Mouse (Mus musculus): ENCODE results near the gene Atp2a2.
"Not testable (repeated sequence)": the region's sequence is repeated elsewhere in the genome, so short reads cannot be mapped to it uniquely, and the experiment has no call there.

Atp2a2 gene

DNA sequence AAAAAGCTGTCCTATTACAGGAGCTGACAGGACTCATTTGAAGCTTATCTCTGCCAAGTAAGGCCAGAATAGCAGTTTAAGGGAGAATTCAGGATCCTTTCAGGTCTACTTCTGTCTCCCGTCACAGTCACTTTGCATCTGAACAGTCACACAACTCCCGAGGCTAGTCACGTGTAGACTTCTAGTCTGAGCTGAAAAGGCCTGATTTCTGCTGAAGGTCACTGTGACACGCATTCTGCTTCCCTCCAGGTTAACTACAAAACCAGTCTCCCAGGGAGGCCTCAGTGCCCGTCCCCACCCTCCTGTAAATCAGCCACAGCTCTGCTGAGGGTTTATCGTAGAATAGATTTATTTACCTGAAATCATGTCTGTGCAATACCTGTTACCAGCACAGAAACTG is 48.8 kb downstream of the Atp2a2 start:
- DNase-seq (ENCODE audit: low spot score in 2 of 2), result peak in 1 of 2 experiments; percentile 46

GRCm38 (mm10) chr5:122452194-122452593 is 49.8 kb downstream of the Atp2a2 start:
- no peak for DNase-seq (ENCODE audit: low spot score in 2 of 2)

DNA sequence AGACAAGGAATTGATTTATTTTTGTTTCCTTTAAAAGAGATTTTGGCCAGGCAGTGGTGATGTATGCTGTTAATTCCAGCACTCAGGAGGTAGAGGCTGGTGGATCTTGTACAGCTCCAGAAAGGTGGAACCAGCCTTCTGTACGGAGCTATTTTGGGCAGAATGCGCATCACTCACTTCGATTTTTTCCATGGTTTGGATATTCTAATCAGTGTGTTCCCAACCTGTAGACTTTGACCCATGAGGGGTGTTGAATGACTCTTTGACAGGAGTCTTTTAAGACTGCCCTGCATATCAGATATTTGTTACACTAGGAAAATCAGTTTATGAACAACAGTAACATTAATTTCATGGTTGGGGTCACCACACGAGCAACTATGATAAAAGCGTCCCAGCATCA is 50.7 kb downstream of the Atp2a2 start:
- DNase-seq (ENCODE audit: low spot score in 2 of 2), result no peak

GRCm38 (mm10) chr5:122450913-122451317 is 51.1 kb downstream of the Atp2a2 start:
- DNase-seq (ENCODE audit: low spot score in 2 of 2), result no peak

DNA sequence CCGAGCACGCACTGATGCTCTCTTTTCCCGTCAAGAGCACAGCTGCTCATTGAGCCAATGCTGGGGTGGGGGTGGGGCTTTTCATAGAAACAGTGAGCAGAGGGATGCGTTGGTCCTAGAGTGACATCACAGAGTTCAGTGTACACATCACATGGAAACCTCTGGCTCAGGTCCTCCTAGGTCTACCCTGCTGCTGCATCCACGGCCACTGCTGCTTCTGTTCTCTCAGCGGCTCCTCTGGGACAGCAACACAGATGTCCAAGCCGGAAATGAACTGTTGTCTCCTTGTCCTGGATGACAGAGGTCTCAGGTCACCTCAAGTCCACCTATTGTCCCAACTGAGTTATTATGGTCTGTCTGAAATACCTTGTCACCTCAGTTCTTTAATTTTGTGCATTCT is 52.1 kb downstream of the Atp2a2 start:
- DNase-seq (ENCODE audit: low spot score in 2 of 2), result no peak

GRCm38 (mm10) chr5:122448869-122449268 is 53.2 kb downstream of the Atp2a2 start:
- no peak for DNase-seq (ENCODE audit: low spot score in 2 of 2)

DNA sequence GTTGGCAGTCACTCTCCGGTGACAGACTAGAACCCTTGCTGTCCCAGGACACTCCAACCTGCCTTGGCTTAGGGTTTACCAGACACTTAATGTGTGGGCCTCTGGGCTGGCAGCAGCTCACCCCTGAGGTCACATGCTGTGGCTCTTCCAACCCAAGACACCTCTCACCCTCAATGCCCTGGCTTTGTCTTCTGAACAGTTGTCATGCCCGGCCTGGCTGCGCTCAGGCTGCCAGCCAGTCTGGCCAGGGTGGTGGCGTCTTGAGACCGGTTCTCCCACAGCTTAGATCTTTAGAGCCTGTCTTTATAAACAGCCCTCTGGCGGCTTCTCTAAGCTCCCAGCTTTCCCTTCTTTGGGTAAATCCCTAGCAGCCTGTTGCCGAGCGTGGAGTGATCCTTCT is 54.2 kb downstream of the Atp2a2 start:
- DNase-seq (ENCODE audit: low spot score in 2 of 2), result peak in 1 of 2 experiments; percentile 43

DNA sequence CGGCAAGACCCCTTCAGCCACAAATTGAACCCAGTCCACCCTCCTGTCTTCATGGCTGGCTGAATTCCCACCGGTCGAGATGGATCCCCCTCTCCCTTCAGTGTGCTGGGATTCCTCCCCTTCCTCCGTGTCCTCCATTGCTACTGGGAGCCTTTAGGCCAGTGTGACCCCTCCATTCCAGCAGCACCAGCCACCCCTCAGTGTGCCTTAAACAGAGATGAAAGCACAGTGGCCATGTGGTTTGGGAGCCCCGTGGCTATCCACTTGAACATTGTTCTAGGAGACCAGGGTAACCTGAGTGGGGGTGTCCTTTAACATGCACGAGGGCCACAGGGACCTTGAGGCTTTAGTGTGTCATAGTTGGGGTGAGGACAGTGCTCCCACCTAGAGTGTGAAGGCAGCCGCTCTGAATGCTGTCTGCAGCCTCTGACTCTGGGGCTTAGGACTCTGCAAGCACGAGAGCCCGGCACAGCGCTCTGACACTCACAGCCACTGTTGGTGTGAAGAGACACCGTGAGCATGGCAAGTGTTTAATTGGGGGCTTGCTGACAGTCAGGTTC is 56.9 kb downstream of the Atp2a2 start:
- no peak for DNase-seq (ENCODE audit: low spot score in 2 of 2)

DNA sequence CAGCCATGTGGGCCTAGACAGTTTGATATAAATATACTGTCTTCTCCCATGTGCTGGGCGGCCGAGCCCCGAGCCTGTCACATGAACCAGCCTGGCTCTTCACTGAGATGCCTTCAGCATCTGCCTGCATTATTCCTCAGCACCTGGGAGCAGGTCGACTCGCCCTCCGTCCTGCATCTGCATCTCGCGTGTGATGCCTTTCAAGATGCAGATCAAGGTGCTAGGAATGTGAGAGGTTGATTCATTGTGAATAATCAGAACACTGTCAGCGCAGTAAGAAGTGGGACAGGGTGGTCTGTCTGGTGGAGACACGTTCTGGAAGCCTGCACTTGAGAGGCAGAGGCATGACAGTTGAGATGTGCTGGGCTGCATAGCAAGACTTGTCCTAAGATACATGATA is 57.5 kb downstream of the Atp2a2 start:
- no peak for DNase-seq (ENCODE audit: low spot score in 2 of 2)

DNA sequence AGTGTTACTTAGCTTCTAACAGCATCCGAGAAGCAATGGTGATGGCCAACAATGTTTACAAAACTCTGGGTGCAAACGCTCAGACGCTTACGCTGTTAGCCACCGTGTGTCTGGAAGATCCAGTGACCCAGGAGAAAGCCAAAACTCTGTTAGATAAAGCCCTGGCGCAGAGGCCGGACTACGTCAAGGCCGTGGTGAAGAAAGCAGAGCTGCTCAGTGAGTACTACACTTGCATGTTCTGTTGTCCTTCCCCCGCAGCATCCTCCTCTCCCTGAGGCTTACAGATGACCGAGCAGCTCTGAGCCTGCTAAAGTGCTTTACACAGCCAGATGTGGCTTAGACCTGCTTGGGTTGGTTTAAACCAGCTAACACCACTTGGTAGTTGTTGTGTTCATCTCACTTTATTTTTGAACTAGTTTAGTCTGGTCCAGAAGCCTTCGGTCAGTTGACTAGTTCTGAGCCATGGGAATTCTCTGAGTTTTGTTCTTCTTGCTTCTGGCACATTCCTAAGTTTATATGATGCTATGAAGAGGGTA is 61.9 kb downstream of the Atp2a2 start:
- no peak for DNase-seq (ENCODE audit: low spot score in 2 of 2)

DNA sequence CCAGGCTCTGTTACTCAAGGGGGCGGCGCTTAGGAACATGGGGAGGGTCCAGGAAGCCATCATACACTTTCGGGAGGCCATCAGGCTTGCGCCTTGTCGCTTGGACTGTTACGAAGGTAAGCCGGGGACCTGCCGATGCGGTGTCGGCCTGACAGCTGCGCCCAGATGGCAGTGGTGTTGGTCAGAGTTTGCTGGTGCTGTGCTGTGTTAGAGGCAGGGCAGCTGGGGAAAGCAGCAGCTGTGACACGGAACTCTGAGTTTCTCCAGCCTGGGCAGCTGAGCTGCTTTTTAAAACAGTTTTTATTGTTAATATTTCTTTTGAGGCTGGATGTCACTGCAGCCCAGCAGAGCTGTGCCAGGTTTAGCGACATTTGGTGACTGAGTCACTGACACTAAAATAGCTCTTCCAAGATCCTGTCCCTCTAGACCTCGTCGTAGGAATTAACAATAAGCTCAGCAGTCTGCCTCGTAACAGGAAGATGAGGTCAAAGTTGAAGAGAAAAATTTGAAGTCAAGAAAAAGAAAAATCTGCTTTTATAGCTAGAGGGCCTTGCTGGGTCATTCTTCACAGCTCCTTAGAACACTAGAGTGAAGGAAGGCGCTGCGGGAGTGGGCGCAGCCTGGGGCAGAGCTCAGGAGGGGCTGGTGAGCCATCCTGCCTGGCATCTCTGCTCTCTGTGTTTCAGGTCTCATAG is 62.5 kb downstream of the Atp2a2 start:
- no peak for DNase-seq (ENCODE audit: low spot score in 2 of 2)

DNA sequence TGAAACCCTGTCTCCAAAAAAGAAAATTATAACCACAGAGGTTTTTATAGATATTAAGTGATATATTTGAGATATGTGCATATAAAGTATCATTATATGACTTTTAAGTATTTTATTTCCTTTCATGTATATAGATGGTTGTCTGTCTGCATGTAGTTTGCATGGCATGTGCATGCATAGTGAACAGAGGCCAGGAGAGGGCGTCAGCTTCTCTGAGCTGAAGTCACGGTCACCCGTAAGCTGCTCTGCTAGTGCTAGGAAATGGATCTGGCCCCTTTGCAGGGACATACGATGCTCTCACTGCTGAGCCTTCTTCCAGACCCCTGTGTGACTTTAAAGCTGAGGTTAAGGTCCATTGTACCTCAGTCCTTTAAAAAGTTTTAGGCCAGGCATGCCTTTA is 67.5 kb downstream of the Atp2a2 start:
- no peak for DNase-seq (ENCODE audit: low spot score in 2 of 2)

GRCm38 (mm10) chr5:122431221-122431620 is 70.8 kb downstream of the Atp2a2 start:
- DNase-seq (ENCODE audit: low spot score in 2 of 2), result no peak

- no peak for DNase-seq (ENCODE audit: low spot score in 2 of 2)
Observed at GRCm38 (mm10) chr5:122430036-122430775, 71.8 kb downstream of the Atp2a2 start.

- no peak for DNase-seq (ENCODE audit: low spot score in 2 of 2)
Observed at GRCm38 (mm10) chr5:122425550-122425949, 76.5 kb downstream of the Atp2a2 start.

DNA sequence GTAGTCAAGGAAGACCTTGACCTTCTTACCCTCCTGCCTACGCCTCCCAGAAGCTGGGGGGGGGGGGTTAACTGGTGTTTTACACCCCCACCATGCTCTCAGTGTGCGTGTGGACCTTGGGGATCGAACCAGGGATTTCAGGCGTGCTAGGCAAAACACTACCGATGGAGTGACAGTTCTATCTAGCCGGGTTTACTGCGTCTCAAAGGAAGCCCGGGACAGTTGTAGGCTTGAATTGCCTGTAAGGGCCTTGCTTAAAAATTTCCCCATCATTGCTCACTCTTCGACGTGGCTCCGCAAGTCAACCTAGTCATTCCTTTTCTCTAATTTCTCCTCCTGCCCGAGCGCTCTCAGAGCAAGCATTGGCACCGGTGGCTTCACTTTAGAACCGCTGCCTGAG is 78.9 kb downstream of the Atp2a2 start:
- DNase-seq (ENCODE audit: low spot score in 2 of 2), result no peak

DNA sequence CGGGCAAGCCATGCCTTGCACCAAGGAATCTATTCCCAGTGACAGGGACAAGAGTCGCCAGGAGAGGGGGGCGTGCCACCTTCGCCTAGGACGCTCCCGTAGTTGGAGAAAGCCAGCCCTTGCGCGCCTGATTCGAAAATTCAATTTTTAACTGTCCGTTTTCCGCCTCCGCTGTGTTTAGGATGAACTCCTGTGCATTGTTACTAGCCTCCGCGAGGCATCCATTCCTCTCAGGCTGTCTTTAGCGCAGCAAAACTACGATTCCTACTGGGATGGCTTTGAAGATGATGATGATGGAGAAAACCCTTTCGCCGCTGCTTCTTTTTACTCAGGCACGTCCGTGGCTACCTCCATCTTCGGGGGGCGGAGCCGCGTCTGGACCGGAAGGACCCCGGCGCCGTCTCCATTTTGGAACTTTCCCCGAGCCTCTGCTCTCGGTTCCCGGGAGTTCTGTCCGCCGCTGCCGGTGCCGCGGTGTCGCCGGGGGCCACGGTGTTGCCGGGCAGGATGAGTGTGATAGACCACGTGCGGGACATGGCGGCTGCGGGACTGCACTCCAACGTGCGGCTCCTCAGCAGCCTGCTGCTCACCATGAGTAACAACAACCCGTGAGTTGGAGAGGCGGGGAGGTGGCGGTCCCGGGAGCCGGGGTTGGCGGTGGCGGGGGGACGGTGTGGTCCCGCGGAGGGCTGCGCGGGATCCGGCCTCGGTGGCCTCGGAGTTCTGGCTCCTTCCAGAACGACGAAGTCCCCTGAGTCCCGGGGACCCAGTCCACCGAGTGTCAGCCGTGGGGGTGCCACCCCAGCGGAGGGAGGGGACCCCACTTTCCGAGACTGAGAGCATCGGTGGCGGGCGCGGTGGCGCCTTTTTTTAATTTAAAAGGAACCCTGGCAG is 79.7 kb downstream of the Atp2a2 start:
- DNase-seq (ENCODE audit: low spot score in 2 of 2), result peak; percentile 82 to 97

GRCm38 (mm10) chr5:122421271-122422068 is 80.6 kb downstream of the Atp2a2 start, which contains the start of gene Anapc7:
TSS of gene Anapc7 (plus strand) at chr5:122421693.
- DNase-seq (ENCODE audit: low spot score in 2 of 2), result no peak

DNA sequence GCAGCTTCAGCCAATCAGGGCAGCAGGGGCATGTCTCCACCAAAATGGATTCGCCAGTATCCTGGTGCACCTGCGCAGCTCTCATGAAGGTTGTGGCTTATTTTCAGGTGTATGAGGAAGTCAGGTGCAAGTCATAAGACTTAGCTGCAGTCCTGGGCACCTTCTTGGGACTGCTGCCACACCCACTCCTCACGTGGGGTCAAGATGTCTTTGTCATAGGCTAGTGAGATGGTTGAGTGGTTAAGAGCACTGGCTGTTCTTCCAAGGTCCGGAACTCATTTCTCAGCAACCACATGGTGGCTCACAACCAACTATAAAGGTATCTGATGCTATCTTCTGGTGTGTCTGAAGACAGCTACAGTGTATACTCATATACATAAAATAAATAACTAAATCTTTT is 81.3 kb downstream of the Atp2a2 start:
- not testable (repeated sequence) for DNase-seq (ENCODE audit: low spot score in 2 of 2)

- no peak for DNase-seq (ENCODE audit: low spot score in 2 of 2)
Observed at GRCm38 (mm10) chr5:122415465-122415864, 86.6 kb downstream of the Atp2a2 start.

DNA sequence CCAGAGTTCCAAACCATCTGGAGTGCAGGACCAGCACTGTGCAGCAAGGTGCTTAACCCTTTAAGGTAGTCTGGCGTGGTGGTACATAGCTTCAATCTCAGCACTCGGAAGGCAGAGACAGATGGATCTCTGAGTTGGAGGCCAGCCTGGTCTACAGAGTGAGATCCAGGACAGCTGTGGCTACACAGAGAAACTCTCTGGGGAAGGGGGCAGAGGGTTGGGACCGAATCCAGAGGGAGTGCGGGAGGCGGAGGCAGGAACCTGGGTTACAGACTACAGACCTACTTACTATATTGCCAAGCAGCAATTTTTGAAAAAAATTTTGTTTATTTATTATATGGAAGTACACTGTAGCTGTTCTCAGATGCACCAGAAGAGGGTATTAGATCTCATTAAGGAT is 87.7 kb downstream of the Atp2a2 start:
- DNase-seq (ENCODE audit: low spot score in 2 of 2), result no peak
